Mouse (Mus musculus) cerebellum, adult (tissue): ENCODE measurements at regions not wholly inside any gene's neighbourhood (a gene's known extent, or its start where the extent isn't known, plus 50 kb on each side); places are given as distances from the start of the nearest gene placed in this dataset.
"Not testable (repeated sequence)": the region's sequence is repeated elsewhere in the genome, so short reads cannot be mapped to it uniquely, and the experiment has no call there.

Experiments
- ATAC-seq: cut with Nextera tagmentation; 2 replicates; pipeline ENCODE4 v1.9.2; 2017; ENCODE audit warnings: mild to moderate bottlenecking, moderate library complexity, mixed read lengths; ENCODE audit not compliant: insufficient number of reproducible peaks, low FRiP score, low TSS enrichment

DNA sequence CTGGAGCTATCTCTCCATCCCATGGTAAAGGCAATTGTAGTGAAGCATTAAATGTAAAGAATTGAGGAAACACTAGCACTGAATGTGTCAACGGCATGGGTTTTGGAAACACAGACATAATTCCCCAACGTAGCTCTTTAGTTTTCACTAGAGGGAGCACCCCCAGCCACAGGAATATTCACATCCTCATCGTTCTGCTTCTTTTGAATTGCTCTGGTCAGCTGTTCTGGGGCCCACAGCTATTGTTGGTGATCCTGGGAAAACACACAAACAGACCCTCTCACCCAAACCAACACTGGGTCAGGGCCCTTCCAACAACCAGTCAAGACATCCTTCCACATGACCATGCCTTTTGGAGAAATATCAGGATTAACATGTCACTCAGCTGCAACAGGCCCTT lies 119.7 kb downstream of the Impg2 start:
- ATAC-seq, result not testable (repeated sequence)

DNA sequence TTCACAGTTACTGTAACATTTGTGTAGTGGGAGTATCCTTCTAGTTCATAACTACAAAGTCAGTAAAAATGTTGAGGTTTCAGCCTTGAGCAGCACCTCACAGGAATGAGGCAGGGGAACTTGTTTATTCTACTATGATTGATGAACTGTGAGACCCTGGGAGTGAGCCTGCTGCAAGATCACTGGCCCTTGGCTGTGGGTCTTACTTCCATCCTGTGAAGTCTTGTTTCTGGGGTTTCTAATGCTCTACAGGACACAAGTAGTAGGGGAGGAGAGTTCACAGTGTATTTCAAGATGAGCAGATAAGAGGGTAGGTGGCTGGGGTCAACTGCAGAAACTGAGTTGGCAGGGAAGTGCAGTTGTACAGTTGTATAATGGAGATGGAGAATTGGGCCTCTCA lies 128.3 kb upstream of the Abi3bp start:
- ATAC-seq, result no peak

DNA sequence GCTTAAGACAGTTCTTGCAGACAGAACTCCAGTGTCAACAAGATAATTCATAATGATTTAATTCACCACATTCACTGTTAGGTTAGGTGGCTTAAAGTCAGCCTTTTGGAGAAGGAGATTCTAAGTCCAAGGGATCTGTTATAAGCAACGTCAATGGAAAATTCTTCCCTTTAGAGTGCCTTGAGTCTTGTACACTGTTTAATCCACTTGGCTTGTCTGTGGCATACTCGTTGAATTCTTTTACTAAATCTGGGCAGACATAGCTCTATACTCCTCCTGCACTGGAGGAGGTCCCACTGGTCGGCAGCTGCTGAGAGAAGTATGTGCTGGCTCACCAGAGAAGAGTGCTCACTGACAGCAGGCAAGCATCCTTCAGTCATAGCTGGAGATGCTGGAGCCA lies 124.8 kb upstream of the Abi3bp start:
- ATAC-seq, result no peak

DNA sequence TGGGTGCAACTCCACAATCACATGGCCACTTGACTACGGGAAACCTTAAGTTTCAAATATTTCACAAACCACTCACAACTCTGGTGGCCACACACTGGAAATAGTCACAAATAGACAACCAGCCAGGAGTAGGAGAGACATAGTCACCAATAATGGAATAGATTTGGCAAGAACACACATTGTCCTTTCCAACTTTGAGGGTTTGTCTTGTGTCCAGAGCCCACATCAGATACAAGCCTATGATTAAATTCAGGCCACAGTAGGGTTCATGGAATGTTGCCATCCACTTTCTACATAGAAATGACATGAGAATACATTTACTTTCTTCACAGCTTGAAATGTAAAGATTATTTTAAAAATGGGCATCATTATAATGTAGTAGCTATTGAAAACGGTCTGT lies 118.6 kb upstream of the Abi3bp start:
- no peak for ATAC-seq

DNA sequence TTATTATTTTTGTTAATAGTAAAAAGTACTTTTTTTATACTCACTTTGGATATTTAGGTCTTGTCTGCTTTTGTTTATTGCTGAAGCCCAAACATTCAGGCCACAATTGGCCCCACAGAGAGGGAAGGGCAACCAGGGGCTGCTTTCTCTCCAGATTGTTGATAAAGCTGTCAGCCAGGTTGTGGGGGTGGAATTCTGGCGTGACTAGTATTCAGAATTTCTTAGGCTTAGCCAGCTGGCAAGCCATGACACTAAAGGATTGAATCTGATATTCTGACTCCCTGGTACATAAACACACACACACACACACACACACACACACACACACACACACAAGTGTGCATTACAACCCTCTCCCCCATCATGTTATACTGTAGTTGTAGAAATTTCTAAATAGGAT lies 116.7 kb upstream of the Abi3bp start:
- no peak for ATAC-seq

DNA sequence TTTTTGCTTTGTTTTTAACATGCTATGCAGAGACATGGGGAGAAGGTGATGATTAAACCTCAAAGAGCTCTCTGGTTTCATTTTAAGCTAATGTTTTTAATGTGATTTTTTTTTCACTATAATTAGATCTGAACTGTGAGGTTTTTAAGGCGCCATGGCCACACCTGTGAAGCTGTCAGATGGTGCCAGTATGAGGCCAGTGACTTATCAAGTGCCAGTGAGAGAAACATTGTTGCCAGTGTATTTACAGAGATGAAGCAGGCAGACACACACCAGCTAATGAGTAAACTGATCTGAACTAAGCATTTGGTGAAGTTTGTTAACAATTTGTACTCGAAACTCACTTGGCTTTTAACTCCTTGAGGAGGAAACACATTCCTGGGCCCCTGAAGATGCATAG lies 99.3 kb upstream of the Abi3bp start:
- ATAC-seq, result peak; percentile 67; the same call in 1 of the 2 replicates

DNA sequence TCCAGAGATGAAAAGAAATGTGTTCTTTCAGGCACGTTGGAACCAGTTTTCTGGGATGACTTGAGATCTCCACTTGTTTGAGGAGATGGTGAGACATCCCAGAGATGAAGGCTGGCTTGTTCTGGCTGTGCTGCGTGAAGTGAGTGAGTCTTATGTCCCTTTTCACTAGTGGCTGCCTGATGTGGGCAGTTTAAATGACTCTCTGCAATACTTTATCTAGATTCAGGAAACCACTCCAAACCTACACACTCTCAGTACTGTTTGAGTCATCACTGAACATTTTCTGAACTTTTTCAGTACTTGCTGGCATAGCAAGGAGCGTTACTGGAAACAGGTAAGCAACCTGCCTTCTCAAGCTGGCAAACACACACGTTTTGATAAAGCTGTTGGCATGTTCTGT lies 97.0 kb upstream of the Abi3bp start:
- no peak for ATAC-seq

DNA sequence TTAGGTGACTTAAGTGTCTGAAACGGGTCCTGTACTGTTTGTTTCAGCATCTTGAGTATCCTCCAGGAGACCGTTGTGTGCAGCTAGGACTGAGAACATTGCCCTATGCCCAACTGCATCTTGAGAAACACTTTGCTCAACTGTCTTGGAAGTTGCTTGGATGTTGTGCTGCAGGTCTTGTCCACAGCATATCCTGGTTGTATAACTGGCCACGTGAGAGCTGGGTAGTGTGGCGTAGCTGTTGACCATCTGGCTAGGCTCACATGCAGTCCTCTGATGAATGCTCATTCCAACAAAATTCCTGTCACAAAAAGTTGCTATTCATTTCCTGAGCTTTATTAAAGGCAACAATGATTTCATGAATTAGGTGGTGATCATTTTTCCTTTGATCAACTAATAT lies 91.1 kb upstream of the Abi3bp start:
- ATAC-seq, result no peak

DNA sequence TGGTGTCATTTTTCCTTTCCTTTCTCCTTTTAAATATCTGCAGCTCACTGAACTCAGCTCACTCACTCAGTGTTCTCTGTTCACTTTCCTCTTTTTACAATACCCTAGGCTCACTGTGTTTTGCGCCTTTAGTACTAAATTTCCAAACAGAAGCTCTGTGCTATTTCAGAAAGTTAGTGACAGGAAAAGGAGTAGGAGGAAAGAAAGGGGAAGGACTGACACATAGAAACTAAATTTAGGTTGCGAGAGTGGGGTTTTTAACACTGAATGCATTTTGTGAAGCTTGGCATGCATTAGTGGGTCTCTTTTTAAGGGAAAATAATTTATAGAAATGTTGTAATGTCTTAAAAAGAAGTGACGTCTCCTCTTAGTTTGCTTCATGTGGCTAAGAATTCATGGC lies 84.8 kb upstream of the Abi3bp start:
- ATAC-seq, result no peak

DNA sequence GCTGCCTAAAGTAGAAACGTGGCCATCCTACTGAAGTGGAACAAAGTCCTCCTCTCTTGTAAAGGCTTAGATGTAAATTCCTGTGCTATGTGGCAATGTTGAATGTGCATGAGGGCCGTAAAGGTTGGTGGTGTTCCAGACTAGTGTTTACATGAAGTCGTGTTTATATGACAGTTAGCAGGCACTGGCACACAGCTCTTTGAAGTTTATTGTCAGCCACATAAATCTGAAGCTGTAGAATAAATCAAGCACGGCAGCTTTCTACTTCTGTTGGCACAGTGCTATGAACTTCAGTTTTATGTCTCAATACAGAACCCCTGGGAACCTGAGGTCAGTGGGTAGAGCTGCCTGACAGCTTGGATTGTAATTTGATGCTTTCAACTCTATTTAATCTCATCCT lies 81.1 kb upstream of the Abi3bp start:
- ATAC-seq, result no peak

DNA sequence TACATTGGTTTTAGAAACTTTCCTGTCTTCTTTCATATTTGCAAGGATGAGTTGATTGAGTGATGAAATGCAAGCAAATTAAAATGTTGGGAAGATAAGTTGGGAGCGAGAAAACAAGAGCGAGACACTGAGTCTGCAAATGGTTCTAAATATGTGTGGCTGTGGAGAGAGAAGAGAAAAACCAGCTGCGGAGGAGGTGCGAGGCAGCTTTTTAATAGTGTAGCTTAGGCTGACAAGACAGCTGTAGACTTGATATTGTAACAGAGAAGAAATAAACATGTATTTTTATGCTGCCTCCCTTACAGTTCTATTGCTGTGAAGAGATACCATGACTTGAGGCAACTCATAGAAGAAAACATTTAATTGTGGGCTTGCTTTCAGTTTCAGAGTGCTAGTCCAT lies 78.1 kb upstream of the Abi3bp start:
- ATAC-seq, result no peak

DNA sequence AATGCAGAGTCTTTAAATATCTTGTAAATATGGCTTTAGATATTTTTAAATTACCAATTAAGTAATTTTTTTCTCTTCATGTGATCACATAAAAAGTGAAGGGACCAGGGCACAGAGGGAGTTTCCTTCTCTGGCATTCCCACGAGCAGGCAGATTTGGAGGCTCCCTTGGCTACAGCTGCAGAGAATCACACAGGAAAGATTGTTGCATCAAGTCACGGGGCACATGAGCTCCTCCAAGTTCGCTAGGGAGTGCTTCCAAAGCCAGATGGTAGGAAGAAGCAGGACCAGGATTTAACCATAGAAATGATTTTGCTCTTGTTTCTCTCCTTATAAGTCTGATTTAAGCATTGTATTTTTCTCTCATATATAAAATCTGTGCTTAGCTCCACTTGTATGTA lies 53.9 kb upstream of the Abi3bp start:
- no peak for ATAC-seq
